Mouse (Mus musculus) heart, adult 2 months (tissue): ENCODE data around the gene Ndufv1. TPM values are rescaled to one million over a fixed set of nuclear protein-coding genes. Genes with fewer than 3 reads are reported as not detected.
A peak's percentile ranks its signal among the peaks of the same experiment; 100 is the strongest.

Experiments
- DNase-seq, 2 experiments: peaks; one replicate each; pipeline ENCODE4 v3.0.0; 2021
- H3K27ac ChIP-seq: fragments of 200-600 bp; 2 replicates; pipeline ENCODE4 v1.8.1; 2022
- H3K27me3 ChIP-seq: fragments of 200-500 bp; 2 replicates; pipeline ENCODE4 v1.6.1; 2012; ENCODE audit warnings: mild to moderate bottlenecking, low read length, inconsistent platforms, mixed read lengths; ENCODE audit not compliant: control insufficient read depth, insufficient read depth
- H3K36me3 ChIP-seq: fragments of 200-500 bp; 2 replicates; pipeline ENCODE4 v1.6.1; 2012; ENCODE audit warnings: low read length, inconsistent platforms; ENCODE audit not compliant: control insufficient read depth, insufficient read depth
- H3K4me1 ChIP-seq: fragments of 200-500 bp; 2 replicates; pipeline ENCODE4 v1.6.1; 2011; ENCODE audit warnings: low read length; ENCODE audit not compliant: control insufficient read depth, insufficient read depth
- H3K4me3 ChIP-seq: fragments of 200-600 bp; 2 replicates; pipeline ENCODE4 v1.8.1; 2022
- H3K79me2 ChIP-seq: fragments of 200-500 bp; replicated peaks from 2 replicates; pipeline ENCODE4 v1.6.1; 2012; ENCODE audit warnings: mild to moderate bottlenecking, inconsistent platforms, low read length, moderate library complexity, mixed read lengths; ENCODE audit not compliant: control insufficient read depth, insufficient read depth
- H3K9ac ChIP-seq: fragments of 200-500 bp; 2 replicates; pipeline ENCODE4 v1.6.1; 2012; ENCODE audit warnings: low read depth, mild to moderate bottlenecking, control low read depth, inconsistent platforms, low read length, mixed read lengths
- CTCF ChIP-seq: fragments of 200-600 bp; IDR thresholded peaks from 2 replicates; pipeline ENCODE4 v1.8.1; 2022; ENCODE audit warnings: antibody characterized with exemption, mild to moderate bottlenecking, moderate library complexity
- EP300 ChIP-seq: fragments of 200-500 bp; IDR thresholded peaks from 2 replicates; pipeline ENCODE4 v1.6.1; 2011; ENCODE audit warnings: low read depth, low read length, control low read depth; ENCODE audit not compliant: insufficient read depth
- POLR2A ChIP-seq: fragments of 200-500 bp; IDR thresholded peaks from 2 replicates; pipeline ENCODE4 v1.6.1; 2011; ENCODE audit warnings: mild to moderate bottlenecking, low read depth, low read length, control low read depth; ENCODE audit not compliant: insufficient read depth
- WGBS: fragments of 180-500 bp; shearing (Covaris S2); methylation state at CpG from one replicate; pipeline ENCODE4 v1.1.7; 2018; 5-methylcytosine and 5-hydroxymethylcytosine counted together
- intact Hi-C: fragments of 180-260 bp; cut with DNase I; formaldehyde crosslinking; loops from one replicate; pipeline ENCODE4 v1.15.1; 2025
- polyA plus RNA-seq: library from polyadenylated mRNA; depleted of rRNA; stranded (reverse); fragments of >200 nt; gene quantifications from 2 replicates; pipeline ENCODE4 v1.2.3, GENCODE M21; 2012
- total RNA-seq, 2 experiments: library from RNA; stranded (reverse); gene quantifications; 2 replicates each; pipeline ENCODE4 v1.2.3; 2021

Ndufv1 gene
- total and polyA plus RNA-seq, 3 experiments: 1,031 to 1,231 (median 1,078) TPM

- no peak for TF ChIP-seq EP300
- no peak for TF ChIP-seq POLR2A
- TF ChIP-seq CTCF: no peak
- no peak for DNase-seq
- H3K36me3 ChIP-seq: no peaks in the 10 kb centered on the region
- no peak overlapping the region for H3K9ac ChIP-seq
- intact Hi-C loops: no loop called here
- no peaks in the 10 kb centered on the region for H3K27me3 ChIP-seq
- H3K27ac ChIP-seq: no peak overlapping the region
- no peak overlapping the region for H3K4me3 ChIP-seq
- H3K79me2 ChIP-seq: no peaks in the 10 kb centered on the region
- no peaks in the 10 kb centered on the region for H3K4me1 ChIP-seq
These were observed 15.0 kb upstream of the Ndufv1 start for GRCm38 (mm10) chr19:4027576-4027975.

- no peaks in the 10 kb centered on the region for H3K27me3 ChIP-seq
- H3K79me2 ChIP-seq: no peaks in the 10 kb centered on the region
- 35% methylated on average over 7 of the region's 7 CpGs for WGBS
- H3K36me3 ChIP-seq: no peaks in the 10 kb centered on the region
- peak overlapping the region; percentile 36 for H3K27ac ChIP-seq
- H3K9ac ChIP-seq: no peak overlapping the region
- H3K4me3 ChIP-seq: no peak overlapping the region
- TF ChIP-seq CTCF (no peak), POLR2A (no peak), EP300 (no peak)
- H3K4me1 ChIP-seq: no peaks in the 10 kb centered on the region
- intact Hi-C loops: no loop called here
- no peak for DNase-seq
These were observed 10.6 kb upstream of the Ndufv1 start for GRCm38 (mm10) chr19:4023185-4023584.

- 0 out of 2 replicates have a peak, but pooled peaks have one; percentile 14 for TF ChIP-seq POLR2A
- TF ChIP-seq CTCF: peak; percentile 96
- peak; percentile 84; the same call in 1 of the 2 replicates for TF ChIP-seq EP300
- H3K9ac ChIP-seq: no peak overlapping the region
These were observed 6.4 kb upstream of the Ndufv1 start for GRCm38 (mm10) chr19:4018743-4019583.

GRCm38 (mm10) chr19:4017921-4018587, 5.4 kb upstream of the Ndufv1 start:
- H3K4me1 ChIP-seq: no peaks in the 10 kb centered on the region; the same call in 1 of the 2 replicates
- no peaks in the 10 kb centered on the region for H3K79me2 ChIP-seq
- DNase-seq: no peak
- no peaks in the 10 kb centered on the region for H3K36me3 ChIP-seq
- WGBS: 76% methylated on average over 10 of the region's 10 CpGs
- H3K27ac ChIP-seq: no peak overlapping the region
- intact Hi-C loops: loop anchor here (5.0 kb wide), 3 partner anchors 79 to 289 kb away; partner anchors contain the start of genes Cdk2ap2, Grk2 and Pitpnm1
- H3K27me3 ChIP-seq: no peaks in the 10 kb centered on the region
- TF ChIP-seq CTCF: no peak
- TF ChIP-seq POLR2A: no peak
- no peak for TF ChIP-seq EP300
- no peak overlapping the region for H3K9ac ChIP-seq
- H3K4me3 ChIP-seq: no peak overlapping the region

More at GRCm38 (mm10) chr19:4018743-4019583, 6.4 kb upstream of the Ndufv1 start:
- H3K36me3 ChIP-seq: no peaks in the 10 kb centered on the region
- H3K27ac ChIP-seq: no peak overlapping the region; the same call in 1 of the 2 replicates
- WGBS: 15% methylated on average over 18 of the region's 18 CpGs
- H3K4me3 ChIP-seq: no peak overlapping the region
- intact Hi-C loops: loop anchor here (1.0 to 5.0 kb wide), 4 partner anchors 29 to 288 kb away; partner anchors contain the start of genes Cdk2ap2, Grk2 and Pitpnm1
- no peaks in the 10 kb centered on the region for H3K4me1 ChIP-seq
- no peaks in the 10 kb centered on the region for H3K27me3 ChIP-seq
- DNase-seq: peak; percentile 80 to 87
- H3K79me2 ChIP-seq: no peaks in the 10 kb centered on the region

- 73% methylated on average over 5 of the region's 5 CpGs for WGBS
- Histone ChIP-seq H3K27me3 (no peaks in the 10 kb centered on the region), H3K4me3 (no peak overlapping the region), H3K9ac (no peak overlapping the region), H3K4me1 (peaks cover 5% of the 10 kb centered on the region), H3K36me3 (no peaks in the 10 kb centered on the region), H3K79me2 (no peaks in the 10 kb centered on the region), H3K27ac (no peak overlapping the region)
- intact Hi-C loops: loop anchor here (5.0 kb wide), 3 partner anchors 82 to 292 kb away; partner anchors contain the start of genes Cdk2ap2, Grk2 and Pitpnm1
- no peak for TF ChIP-seq EP300
- no peak for TF ChIP-seq POLR2A
- TF ChIP-seq CTCF: no peak
- DNase-seq: no peak
These were observed 3.0 kb upstream of the Ndufv1 start for GRCm38 (mm10) chr19:4015635-4016034.
